Mouse (Mus musculus) C2C12 (cell line): Measurements from ENCODE around the gene Mctp2. TPM values are rescaled to one million over a fixed set of nuclear protein-coding genes. Genes with fewer than 3 reads are reported as not detected.

Experiments used
- H3K27me3 ChIP-seq: one replicate; pipeline ENCODE4 v1.6.1; 2011; ENCODE audit not compliant: control insufficient read depth, insufficient read depth, insufficient read length
- H3K36me3 ChIP-seq: one replicate; pipeline ENCODE4 v1.6.1; 2011; ENCODE audit not compliant: control insufficient read depth, insufficient read depth
- H3K4me3 ChIP-seq: one replicate; pipeline ENCODE4 v1.5.1; 2011; ENCODE audit warnings: mild to moderate bottlenecking, control low read depth; ENCODE audit not compliant: poor library complexity, insufficient read depth, severe bottlenecking
- H3K79me2 ChIP-seq: one replicate; pipeline ENCODE4 v1.6.1; 2011; ENCODE audit not compliant: control insufficient read depth, insufficient read depth
- H3K79me3 ChIP-seq: one replicate; pipeline ENCODE4 v1.6.1; 2011; ENCODE audit warnings: low read depth, control low read depth
- H3ac ChIP-seq: one replicate; pipeline ENCODE3; 2011; ENCODE audit warnings: low read depth; ENCODE audit not compliant: control insufficient read depth, insufficient read length
- CEBPB ChIP-seq: IDR thresholded peaks from one replicate; pipeline ENCODE4 v1.6.1; 2011; ENCODE audit warnings: low read depth, mild to moderate bottlenecking, control low read depth, moderate library complexity
- CTCF ChIP-seq: IDR thresholded peaks from one replicate; pipeline ENCODE4 v1.5.1; 2011; ENCODE audit not compliant: control insufficient read depth, insufficient read depth, insufficient read length
- FOSL1 ChIP-seq: IDR thresholded peaks from one replicate; pipeline ENCODE4 v1.8.0; 2011; ENCODE audit warnings: mild to moderate bottlenecking, low read length; ENCODE audit not compliant: poor library complexity, insufficient read depth, severe bottlenecking
- MAX ChIP-seq: IDR thresholded peaks from one replicate; pipeline ENCODE4 v1.6.1; 2011; ENCODE audit warnings: mild to moderate bottlenecking, control low read depth
- MYOD1 ChIP-seq: IDR thresholded peaks from one replicate; pipeline ENCODE4 v1.6.1; 2011; ENCODE audit warnings: low read depth; ENCODE audit not compliant: control insufficient read depth, insufficient read length
- MYOG ChIP-seq: IDR thresholded peaks from one replicate; pipeline ENCODE4 v1.6.1; 2011; ENCODE audit not compliant: control insufficient read depth, insufficient read length; ENCODE audit errors: extremely low read depth
- USF1 ChIP-seq: IDR thresholded peaks from one replicate; pipeline ENCODE4 v1.6.1; 2011; ENCODE audit warnings: low read depth, mild to moderate bottlenecking, control low read depth, moderate library complexity
- polyA plus RNA-seq: library from polyadenylated mRNA; unstranded; fragments of >200 nt; fragmentation: generic; extraction: Trizol; gene quantifications from one replicate; pipeline ENCODE4 v1.2.1, GENCODE M21; 2012; ENCODE audit warnings: missing spikeins

Gene Mctp2
- polyA plus RNA-seq, 1 experiment: 0.81 TPM

GRCm38 (mm10) chr7:72150799-72151708 lies 155.4 kb downstream of the Mctp2 start:
- H3ac ChIP-seq: no peak overlapping the region
- H3K36me3 ChIP-seq: no peaks in the 10 kb centered on the region
- no peaks in the 10 kb centered on the region for H3K79me2 ChIP-seq
- no peaks in the 10 kb centered on the region for H3K27me3 ChIP-seq
- H3K4me3 ChIP-seq: no peak overlapping the region
- TF ChIP-seq MYOG (no peak), MYOD1 (no peak), FOSL1 (no peak), USF1 (no peak), CEBPB (no peak), CTCF (no peak), MAX (no peak)
- no peaks in the 10 kb centered on the region for H3K79me3 ChIP-seq

DNA sequence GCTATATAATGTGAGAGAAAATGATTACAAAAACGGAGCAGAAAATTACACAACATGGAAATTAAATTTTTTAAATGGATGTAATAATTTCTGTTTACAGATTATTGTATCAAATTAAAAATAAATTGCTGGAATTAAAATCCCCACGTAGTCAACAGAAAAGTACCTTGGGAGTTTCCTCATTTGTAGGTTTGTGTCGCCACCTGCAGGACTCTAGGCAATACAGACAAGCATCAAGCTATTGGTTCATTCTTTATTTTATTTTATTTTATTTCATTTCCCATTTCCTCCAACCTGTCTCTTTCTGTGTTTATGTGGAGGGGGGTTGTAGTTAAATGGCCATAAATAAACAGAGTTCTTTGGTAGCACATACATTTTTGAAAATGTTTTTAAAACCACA lies 157.3 kb downstream of the Mctp2 start:
- Histone ChIP-seq H3K4me3 (no peak overlapping the region), H3K27me3 (no peaks in the 10 kb centered on the region), H3K79me2 (no peaks in the 10 kb centered on the region), H3K36me3 (no peaks in the 10 kb centered on the region), H3ac (no peak overlapping the region), H3K79me3 (no peaks in the 10 kb centered on the region)
- TF ChIP-seq MYOG (no peak), USF1 (no peak), MAX (no peak), MYOD1 (no peak)

- TF ChIP-seq MYOD1 (no peak), CTCF (no peak), MYOG (no peak), MAX (no peak), CEBPB (no peak), USF1 (no peak), FOSL1 (no peak)
- Histone ChIP-seq H3K4me3 (no peak overlapping the region), H3K79me2 (no peaks in the 10 kb centered on the region)
Measured at GRCm38 (mm10) chr7:72146849-72147248, 159.6 kb downstream of the Mctp2 start.

DNA sequence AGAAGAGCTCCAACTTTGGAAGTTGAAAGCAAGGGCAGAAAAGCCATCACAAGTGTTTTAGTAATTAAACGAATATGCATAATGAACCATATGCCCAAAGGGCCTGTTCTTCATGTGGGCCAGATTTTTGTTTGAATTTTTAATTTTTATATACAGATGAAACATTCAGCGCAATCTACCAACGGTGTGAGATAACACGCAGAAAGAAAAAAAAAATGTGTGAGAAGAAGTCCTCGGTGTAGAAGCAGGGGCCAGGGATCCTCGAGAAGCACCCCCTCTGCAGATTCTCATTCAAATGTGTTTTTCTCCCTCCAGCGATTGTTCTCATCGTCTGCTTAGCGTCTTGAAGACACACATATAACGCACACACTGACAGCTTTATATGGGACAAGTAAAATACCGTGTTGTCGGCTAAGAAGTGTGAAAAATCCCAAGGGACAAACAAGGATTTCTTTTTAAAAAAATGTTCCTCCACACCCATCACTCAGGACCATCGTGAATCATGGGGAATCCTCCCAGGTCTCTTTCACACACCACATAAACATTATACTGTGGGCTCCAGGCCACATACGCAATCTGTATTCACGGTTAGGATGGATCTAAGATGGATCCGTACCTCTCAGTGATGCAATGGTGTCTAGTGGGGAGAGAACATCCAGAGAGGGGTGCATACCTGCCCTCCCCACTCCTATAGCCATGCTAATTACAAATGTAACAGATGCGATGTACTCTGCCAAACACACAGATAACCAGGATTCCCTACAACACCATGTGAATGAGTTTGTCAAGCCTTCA lies 160.5 kb downstream of the Mctp2 start:
- Histone ChIP-seq H3ac (no peak overlapping the region), H3K4me3 (no peak overlapping the region), H3K36me3 (no peaks in the 10 kb centered on the region), H3K79me3 (no peaks in the 10 kb centered on the region), H3K79me2 (no peaks in the 10 kb centered on the region), H3K27me3 (no peaks in the 10 kb centered on the region)
- TF ChIP-seq MAX (no peak), MYOD1 (no peak), CEBPB (no peak), CTCF (no peak), MYOG (no peak), FOSL1 (no peak), USF1 (no peak)

More at GRCm38 (mm10) chr7:72146849-72147248, 159.6 kb downstream of the Mctp2 start:
- Histone ChIP-seq H3K36me3 (no peaks in the 10 kb centered on the region), H3K27me3 (no peaks in the 10 kb centered on the region), H3K79me3 (no peaks in the 10 kb centered on the region), H3ac (no peak overlapping the region)

DNA sequence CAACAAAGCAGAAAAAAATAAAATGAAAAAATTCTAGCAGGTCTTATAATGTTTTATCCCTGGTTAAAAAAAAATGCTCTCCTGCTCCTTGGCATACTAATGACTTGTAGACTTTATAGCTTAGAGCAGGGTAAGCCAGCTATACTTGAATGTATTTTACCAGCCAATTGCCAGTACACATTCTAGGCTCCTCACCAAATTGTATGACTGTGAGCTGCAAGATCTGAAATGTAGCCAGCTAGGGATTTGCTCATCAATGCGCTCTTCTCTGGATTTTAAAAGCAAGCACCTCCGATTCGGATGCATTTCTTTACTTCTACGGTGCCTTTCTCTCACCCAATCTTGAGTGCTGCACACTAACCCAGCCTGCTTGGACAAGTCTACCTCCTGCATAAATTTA lies 167.7 kb downstream of the Mctp2 start:
- Histone ChIP-seq H3K79me3 (no peaks in the 10 kb centered on the region), H3ac (no peak overlapping the region), H3K36me3 (no peaks in the 10 kb centered on the region), H3K79me2 (no peaks in the 10 kb centered on the region), H3K27me3 (no peaks in the 10 kb centered on the region), H3K4me3 (no peak overlapping the region)
- no peak for TF ChIP-seq MYOG
- TF ChIP-seq FOSL1: no peak
- no peak for TF ChIP-seq CEBPB
- TF ChIP-seq MYOD1: no peak
- no peak for TF ChIP-seq MAX
- no peak for TF ChIP-seq CTCF
- no peak for TF ChIP-seq USF1
